Mouse (Mus musculus): ENCODE data around the gene Epb41l2.

Gene Epb41l2

DNA sequence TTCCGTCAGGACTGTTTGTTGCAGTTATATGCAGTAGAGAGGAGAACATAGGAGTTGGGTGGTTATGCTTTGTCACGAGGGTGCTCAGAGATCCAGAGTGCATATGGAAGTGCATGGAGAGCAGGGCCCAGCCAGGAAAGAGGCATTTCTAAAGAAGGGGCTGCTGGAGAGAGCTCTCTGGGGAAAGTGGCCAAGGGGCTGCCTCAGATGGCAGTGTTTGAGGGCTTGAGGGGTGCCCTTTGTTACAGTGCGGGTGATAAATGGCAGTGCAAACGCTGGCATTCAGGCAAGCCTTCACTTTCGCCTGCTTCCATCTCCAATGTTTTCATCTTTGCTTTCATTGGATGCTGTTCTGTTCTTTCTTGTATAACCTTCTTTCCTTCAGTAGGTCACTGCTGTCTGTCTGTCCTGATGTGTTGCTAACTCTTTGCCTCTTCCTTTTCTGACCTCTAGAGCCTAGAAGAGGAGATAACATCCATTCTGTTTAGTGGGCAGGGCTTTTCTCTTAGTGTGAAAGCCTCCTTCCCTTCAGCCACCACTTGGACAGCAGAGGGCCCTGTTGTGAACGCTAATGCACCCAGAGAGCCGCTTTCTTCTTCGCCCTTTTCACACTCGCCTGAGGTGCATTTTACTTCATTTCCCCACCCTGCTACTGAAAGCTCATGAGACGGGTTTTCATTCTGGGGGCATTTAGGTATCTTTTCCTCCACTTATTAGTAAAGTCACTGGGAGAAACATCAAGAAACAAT, 139.9 kb downstream of the Epb41l2 start:
- DNase-seq (ENCODE audit: low spot score) = no peak

DNA sequence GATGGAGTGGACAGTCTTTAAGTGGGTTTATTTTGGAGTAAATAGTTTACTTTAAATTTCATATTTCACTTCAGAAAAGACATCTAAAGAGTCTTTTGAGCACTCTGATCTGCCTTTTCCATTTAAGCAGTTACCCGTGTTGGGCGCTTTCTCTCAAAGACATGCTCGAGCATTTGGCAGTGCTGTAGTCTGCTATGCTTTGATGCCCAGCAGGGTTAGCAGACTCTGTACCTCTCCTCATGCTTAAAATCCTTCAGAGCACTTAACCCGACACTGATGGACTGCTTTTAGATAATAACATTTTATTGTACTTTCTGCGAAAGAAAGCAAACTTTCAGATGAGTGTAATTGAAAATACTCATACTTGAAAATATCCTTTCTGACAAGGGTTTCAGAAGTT, 143.7 kb downstream of the Epb41l2 start:
- no peak for DNase-seq (ENCODE audit: low spot score)

- no peak for DNase-seq (ENCODE audit: low spot score)
Observed at GRCm38 (mm10) chr10:25513821-25514220, 154.2 kb downstream of the Epb41l2 start.

DNA sequence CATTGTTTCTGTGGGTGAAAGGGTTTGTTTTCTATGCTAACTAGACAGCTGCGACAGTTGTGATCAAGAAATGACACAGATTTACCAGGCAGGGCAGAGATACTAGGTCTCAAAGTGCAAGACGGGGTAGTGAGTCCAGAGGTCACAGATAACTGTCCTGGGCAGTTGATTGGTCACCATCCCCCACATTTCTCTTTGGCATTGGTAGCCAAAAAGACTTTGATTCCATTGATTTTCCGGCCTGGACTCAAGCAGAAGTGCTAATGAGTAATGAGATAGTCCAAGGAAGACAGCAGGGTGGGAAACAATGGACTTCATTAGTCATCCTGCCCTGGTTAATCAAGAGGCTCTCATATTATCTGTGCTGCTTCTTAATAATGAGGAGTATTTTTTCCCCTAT, 160.4 kb downstream of the Epb41l2 start:
- DNase-seq (ENCODE audit: low spot score) = no peak

DNA sequence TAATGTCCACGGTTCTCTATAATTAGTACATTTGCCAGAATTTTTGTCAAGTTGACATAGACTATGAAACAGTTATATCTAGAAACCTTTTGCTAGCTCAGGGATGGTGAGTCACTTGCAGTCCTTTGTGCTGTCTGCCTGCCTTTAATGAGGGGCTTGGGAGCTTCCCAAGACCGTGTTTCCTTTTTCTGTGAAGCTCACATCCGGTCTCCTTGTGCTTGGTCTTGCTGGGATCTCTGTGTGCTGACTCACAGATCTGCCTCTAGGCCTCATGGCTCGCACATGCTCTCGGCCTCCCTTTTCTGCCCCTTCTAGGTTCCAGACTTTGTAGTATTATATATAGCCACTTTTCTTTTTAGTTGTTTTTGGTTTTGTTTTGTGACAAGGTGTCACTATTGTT, 160.8 kb downstream of the Epb41l2 start:
- no peak for DNase-seq (ENCODE audit: low spot score)

DNA sequence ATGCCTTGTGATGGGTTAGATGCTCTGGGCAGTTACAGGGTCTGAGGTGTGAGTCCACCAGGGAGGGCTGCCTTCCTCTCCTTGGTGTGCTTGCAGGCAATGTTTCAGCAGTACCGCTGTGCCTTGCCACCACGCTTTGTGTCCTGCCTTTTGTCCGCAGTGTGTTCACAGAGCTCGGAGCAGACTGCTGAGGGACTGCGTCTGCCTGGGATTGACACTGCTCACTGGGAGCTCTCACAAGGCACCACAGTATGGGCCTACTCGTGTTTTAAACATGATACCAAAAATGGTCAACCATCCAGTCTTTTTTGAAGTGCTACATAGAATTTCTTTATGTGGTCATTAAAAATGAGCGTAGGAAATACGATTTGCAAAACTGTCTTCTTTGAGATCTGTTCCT, 164.1 kb downstream of the Epb41l2 start:
- DNase-seq (ENCODE audit: low spot score) = no peak

DNA sequence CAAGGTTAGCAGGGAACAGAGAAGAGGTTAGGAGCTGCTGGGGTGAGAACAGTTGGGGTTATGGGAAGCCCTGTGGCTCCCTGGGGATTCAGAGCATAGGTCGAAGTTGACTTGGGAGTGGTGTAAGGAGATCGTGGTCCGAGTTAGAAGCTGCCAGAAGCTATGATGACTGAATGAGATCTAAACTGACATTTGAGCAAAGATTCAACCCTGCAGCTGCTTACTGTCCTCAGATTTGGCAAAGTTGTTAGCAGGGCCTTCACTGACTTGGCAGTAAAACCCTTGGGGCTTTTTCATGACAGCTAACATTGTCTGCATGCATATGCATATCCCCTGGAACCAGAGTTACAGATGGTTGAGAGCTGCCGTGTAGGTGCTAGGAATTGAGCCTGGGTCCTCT, 166.6 kb downstream of the Epb41l2 start:
- no peak for DNase-seq (ENCODE audit: low spot score)

DNA sequence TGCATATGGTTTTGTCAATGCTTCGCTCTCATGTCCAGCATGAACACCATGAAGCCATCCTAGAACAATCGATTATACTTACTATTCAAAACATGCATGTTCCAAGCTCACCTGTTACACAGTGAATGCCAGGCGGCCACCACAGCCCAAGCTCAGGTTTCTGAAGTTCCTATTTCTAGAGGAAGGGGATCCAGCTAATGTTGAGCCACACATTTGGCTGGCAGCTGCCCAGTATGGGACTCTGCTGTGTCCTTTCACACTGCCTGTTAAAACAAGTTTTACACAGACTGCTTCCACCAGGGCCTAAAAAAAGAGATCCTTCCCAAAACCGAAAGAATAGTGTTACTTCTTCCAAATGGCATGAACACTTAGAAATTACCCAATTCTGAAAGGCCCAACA, 167.0 kb downstream of the Epb41l2 start:
- no peak for DNase-seq (ENCODE audit: low spot score)

DNA sequence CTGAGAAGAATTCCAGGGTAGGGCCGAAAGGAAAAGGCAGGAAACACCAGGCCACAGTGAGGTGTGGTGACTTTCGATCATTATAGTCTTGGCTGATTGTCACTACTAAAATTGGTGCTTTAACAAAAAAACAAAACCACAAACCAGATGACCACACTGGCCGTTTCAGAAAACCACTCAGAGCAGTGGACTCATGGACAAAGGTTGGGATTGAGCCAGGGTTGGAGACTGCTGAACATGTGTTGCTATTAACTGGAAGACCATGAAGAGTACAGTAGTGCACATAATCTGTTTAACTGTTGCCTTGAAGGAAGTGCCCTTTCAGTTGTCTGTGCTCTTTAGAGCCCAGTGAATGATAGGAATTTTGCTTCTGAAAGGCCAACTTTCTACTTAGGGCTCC, 167.5 kb downstream of the Epb41l2 start:
- no peak for DNase-seq (ENCODE audit: low spot score)

- DNase-seq (ENCODE audit: low spot score) = no peak
Observed at GRCm38 (mm10) chr10:25531335-25531734, 171.7 kb downstream of the Epb41l2 start.

DNA sequence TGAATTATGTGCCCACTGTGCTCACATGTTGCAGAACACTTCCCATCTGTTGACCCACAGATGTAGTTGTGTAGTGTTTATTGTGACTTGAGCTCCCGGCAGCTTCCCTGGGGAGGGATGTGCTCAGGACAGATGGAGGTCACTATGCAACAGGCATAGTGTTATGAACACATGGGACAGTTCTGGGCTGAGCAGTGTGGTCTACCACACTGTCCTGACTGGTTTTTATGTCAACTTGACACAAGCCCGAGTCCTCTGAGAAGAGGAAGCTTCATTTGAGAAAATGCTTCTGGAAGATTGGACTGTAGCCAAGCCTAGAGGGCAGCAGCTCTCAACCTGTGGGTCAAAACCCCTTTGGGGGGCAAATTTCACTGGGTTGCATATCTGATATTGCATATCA, 173.5 kb downstream of the Epb41l2 start:
- DNase-seq (ENCODE audit: low spot score) = no peak

- DNase-seq (ENCODE audit: low spot score) = no peak
Observed at GRCm38 (mm10) chr10:25533513-25534246, 174.1 kb downstream of the Epb41l2 start.

DNA sequence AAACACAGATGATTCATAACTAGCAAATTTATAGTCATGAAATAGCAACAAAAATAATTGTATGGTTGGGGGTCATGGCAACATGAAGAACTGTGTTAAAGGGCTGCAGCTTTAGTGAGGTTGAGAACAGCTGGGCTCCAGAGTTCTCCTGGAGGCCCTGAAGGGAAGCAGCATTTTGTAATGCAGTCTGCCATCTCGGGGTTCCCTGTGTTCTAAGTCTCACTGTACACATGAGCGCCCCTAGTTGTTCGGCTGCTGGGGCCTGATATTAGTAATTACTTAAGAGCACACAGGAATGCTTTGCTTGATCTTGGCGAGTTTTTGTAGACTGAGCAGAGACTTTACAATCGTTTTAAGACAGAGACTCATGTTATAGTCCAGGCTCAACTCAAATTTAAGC, 174.9 kb downstream of the Epb41l2 start:
- no peak for DNase-seq (ENCODE audit: low spot score)

GRCm38 (mm10) chr10:25535891-25536331, 176.3 kb downstream of the Epb41l2 start, which contains the start of gene Smlr1:
Smlr1 (minus strand) TSS chr10:25536267.
- DNase-seq (ENCODE audit: low spot score) = no peak

DNA sequence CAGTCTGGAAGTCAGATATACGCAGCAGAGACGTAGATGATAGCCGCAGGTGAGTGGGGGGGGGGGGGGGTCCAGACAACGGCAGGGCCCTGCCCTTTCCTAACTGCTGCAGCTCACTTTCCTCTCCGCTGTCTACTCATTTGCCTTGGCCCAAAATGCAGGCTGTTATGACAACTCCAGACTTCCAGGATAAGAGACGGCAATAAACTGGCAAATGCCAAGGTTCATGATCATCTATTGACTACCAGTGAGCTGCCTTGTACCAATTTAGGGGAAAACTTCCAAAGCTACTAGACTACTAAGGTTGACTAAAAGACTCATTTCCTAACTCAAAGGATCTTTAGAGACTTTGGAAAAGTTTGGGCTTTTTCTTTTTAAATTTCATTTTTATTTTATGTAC, 177.0 kb downstream of the Epb41l2 start:
- DNase-seq (ENCODE audit: low spot score) = no peak

- no peak for DNase-seq (ENCODE audit: low spot score)
Observed at GRCm38 (mm10) chr10:25538738-25539137, 179.1 kb downstream of the Epb41l2 start.

GRCm38 (mm10) chr10:25539146-25539770, 179.7 kb downstream of the Epb41l2 start:
- DNase-seq (ENCODE audit: low spot score) = peak; percentile 27

GRCm38 (mm10) chr10:25539771-25540168, 180.2 kb downstream of the Epb41l2 start:
- DNase-seq (ENCODE audit: low spot score) = no peak

DNA sequence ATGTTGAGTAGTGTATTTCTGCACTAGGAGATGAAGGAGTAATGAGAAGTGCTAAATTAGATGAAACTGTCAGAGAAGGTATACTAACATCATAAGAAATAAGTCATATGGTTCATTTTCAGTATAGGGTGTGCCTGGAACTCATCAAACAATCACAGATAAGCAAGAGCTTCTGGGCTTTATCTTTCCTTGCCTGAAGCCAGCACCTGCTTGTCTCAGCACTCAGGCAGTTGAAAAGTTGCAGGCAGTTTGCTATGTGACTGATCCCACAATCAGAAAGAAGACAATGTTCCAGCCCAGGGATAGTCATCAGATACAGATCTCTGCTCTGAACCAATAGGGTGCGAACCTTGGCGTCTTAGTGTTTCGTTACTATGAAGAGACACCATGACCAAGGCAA, 181.5 kb downstream of the Epb41l2 start:
- no peak for DNase-seq (ENCODE audit: low spot score)

DNA sequence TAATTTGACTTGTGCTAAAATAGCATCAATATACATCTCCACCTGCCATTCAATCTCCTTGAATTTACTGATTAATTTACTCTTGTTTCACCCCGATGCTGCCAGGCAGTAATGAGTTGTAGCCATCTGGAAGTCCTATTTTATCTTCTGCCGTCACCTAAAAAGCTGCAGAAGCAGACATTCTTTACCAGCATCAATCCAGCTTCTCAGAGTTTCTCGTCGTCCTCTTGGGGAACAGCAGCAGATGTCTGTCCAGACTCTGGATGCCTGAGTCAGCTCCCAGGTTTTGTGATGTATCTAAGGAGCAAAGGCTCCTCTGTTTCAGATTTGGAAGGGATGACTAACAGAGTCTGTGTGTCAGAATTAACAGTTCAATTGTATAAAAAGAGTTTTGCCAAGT, 193.3 kb downstream of the Epb41l2 start:
- DNase-seq (ENCODE audit: low spot score) = no peak

- DNase-seq (ENCODE audit: low spot score) = no peak
Observed at GRCm38 (mm10) chr10:25571319-25572240, 212.0 kb downstream of the Epb41l2 start.
